Mouse (Mus musculus) stomach, embryonic 14.5 days (tissue): Measurements from ENCODE around the gene Fgf22. TPM values are rescaled to one million over a fixed set of nuclear protein-coding genes. Genes with fewer than 3 reads are reported as not detected.

Experiments
- ATAC-seq: fragments of 200-750 bp; cut with Nextera tagmentation; 2 replicates; pipeline ENCODE4 v1.8.0; 2017; ENCODE audit warnings: low read depth, moderate TSS enrichment; ENCODE audit not compliant: insufficient number of reproducible peaks, insufficient read depth, low FRiP score
- H3K27ac ChIP-seq: fragments of 300-500 bp; sonication (generic); 2 replicates; pipeline ENCODE4 v1.5.1; 2014; ENCODE audit warnings: mild to moderate bottlenecking, low read length, moderate library complexity, mixed read lengths
- H3K27me3 ChIP-seq: fragments of 300-500 bp; sonication (generic); 2 replicates; pipeline ENCODE4 v1.6.1; 2014; ENCODE audit warnings: low read length, control low read depth, mixed read lengths; ENCODE audit not compliant: control insufficient read depth, insufficient read depth
- H3K36me3 ChIP-seq: fragments of 300-500 bp; sonication (generic); 2 replicates; pipeline ENCODE4 v1.6.1; 2014; ENCODE audit warnings: mild to moderate bottlenecking, control low read depth, low read length, moderate library complexity, mixed read lengths; ENCODE audit not compliant: control insufficient read depth, insufficient read depth
- H3K4me1 ChIP-seq: fragments of 300-500 bp; sonication (generic); 2 replicates; pipeline ENCODE4 v1.6.1; 2014; ENCODE audit warnings: low read length, control low read depth, mixed read lengths; ENCODE audit not compliant: control insufficient read depth, insufficient read depth
- H3K4me2 ChIP-seq: fragments of 300-500 bp; sonication (generic); replicated peaks from 2 replicates; pipeline ENCODE4 v1.6.1; 2014; ENCODE audit warnings: low read depth, low read length, control low read depth
- H3K4me3 ChIP-seq: fragments of 300-500 bp; sonication (generic); 2 replicates; pipeline ENCODE4 v1.5.1; 2014; ENCODE audit warnings: low read depth, low read length, control low read depth
- H3K9ac ChIP-seq: fragments of 300-500 bp; sonication (generic); replicated peaks from 2 replicates; pipeline ENCODE4 v1.6.1; 2014; ENCODE audit warnings: low read depth, mild to moderate bottlenecking, control low read depth, low read length, moderate library complexity, mixed read lengths
- H3K9me3 ChIP-seq: fragments of 300-500 bp; sonication (generic); 2 replicates; pipeline ENCODE4 v1.6.1; 2016; ENCODE audit warnings: low read depth, low read length, control low read depth; ENCODE audit not compliant: control insufficient read depth
- WGBS: fragments of 180-500 bp; shearing (Covaris S2); extraction: QIAGEN DNeasy Blood & Tissue Kit; methylation state at CpG from one replicate; pipeline ENCODE4 v1.1.7; 2014; 5-methylcytosine and 5-hydroxymethylcytosine counted together
- polyA plus RNA-seq: library from polyadenylated mRNA; unstranded; fragments of >200 nt; fragmentation: Nextera tagmentation; extraction: Ambion mirVana; gene quantifications from 2 replicates; pipeline ENCODE4 v1.2.1, GENCODE M21; 2014

The Fgf22 gene
- polyA plus RNA-seq, 1 experiment from 2014 or later: 0.39 TPM

DNA sequence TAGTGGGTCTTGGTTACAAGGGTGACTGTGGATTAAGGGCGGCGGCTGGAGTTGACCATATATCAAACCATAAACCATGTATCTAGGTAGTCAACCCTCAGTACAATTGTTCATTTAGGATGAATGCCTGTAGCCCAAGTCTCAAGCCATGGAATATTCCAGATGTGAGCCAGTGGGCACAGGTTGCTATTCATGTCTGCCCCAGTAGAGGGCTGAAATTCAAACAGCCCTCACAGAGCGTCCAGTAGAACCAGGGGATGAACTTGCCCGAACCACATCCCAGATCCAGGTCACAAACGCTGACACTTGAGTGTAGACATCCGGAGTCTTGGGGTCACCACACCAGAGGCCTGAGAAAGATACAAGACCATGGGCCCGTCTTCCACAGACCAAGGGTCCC, 28.2 kb downstream of the Fgf22 start:
- Histone ChIP-seq H3K4me3 (no peak overlapping the region), H3K36me3 (no peaks in the 10 kb centered on the region), H3K9ac (no peak overlapping the region), H3K27me3 (no peaks in the 10 kb centered on the region), H3K4me1 (peaks cover 19% of the 10 kb centered on the region), H3K4me2 (no peak overlapping the region), H3K9me3 (no peaks in the 10 kb centered on the region), H3K27ac (no peak overlapping the region)
- ATAC-seq: no peak
- 61% methylated on average over 7 of the region's 7 CpGs for WGBS

DNA sequence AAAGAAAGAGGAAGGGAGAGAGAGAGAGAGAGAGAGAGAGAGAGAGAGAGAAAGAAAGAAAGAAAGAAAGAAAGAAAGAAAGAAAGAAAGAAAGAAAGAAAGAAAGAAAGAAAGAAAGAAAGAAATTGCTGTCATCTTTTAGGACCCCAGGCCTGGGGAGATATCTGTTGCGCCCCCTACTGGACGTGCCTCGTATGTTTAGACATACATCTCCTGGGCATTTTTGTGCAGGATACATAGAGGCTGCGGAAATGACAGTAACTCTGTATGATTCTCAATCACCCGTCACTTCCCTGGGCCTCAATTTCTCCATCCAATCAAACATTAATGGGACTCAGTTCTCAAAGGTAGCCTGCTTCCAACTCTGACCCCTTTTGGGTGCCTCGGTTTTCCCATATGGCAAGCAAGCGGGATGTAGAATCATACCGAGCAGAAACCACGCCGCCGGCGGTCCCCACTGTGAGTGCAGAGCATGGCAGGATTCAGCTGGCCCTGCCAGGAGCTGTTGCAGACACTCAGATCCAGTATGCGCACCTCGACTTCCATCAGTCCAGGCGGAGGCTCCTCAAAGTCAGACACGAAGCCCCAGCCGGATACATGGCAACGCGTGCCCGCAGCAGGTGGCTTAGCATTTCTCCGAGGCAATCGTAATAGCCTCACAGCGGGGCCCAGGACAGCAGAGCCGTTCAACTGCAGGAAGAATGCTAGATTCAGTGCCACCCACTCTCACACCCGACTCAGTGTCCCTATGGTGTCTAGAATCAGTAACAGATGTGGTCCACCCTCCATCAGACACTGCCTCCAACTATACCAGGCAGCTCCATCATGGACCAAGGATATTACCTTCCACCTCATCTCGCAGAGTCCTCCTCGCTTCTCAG, 29.3 kb downstream of the Fgf22 start:
- H3K4me1 ChIP-seq: peaks cover 11% of the 10 kb centered on the region
- H3K27ac ChIP-seq: no peak overlapping the region
- whole genome bisulfite sequencing: 46% methylated on average over 27 of the region's 27 CpGs
- H3K36me3 ChIP-seq: no peaks in the 10 kb centered on the region
- H3K4me2 ChIP-seq: no peak overlapping the region
- no peak overlapping the region for H3K9ac ChIP-seq
- no peak overlapping the region for H3K4me3 ChIP-seq
- no peaks in the 10 kb centered on the region for H3K27me3 ChIP-seq
- no peak for ATAC-seq
- no peaks in the 10 kb centered on the region for H3K9me3 ChIP-seq

DNA sequence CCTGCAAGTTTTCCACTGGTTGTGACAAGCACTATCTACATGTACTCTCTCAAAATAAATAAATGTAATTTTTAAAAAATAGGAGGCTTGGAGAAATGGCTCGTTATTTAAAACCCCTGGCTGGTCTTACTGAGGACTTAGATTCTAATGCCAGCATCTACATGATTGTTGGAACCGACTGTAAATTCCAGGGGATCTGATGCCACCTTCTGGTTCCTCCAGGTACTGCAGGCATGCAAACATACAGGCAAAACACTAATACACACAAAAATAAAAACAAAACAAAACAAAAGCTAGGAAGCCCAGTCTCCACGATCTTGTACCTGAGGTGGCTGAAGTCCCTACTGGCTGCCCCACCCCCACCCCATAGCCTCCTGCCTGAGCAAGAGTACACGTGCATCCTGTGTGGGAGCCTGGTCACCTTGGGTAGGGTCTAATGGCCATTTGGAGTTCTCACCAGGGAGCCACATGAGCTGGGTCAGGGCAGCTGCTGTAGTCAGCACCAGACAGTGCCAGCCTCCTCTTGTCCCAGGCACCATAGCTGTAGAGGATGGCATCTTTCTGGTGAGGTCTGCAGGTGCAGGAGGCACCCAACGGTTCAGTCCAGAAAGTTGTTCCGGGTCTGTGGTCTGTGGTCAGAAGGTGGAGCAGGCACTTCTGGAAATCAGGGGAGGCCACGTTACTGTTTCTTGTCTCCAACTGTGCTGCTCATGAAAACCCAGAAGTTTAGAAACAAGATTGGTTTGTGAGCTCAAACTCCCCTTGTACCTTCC, 33.7 kb downstream of the Fgf22 start:
- no peak for ATAC-seq
- H3K27ac ChIP-seq: no peak overlapping the region
- H3K4me2 ChIP-seq: no peak overlapping the region
- H3K27me3 ChIP-seq: no peaks in the 10 kb centered on the region
- H3K4me1 ChIP-seq: 0 out of 2 replicates have a peak, but pooled peaks cover 2% of the 10 kb centered on the region
- no peaks in the 10 kb centered on the region for H3K9me3 ChIP-seq
- H3K36me3 ChIP-seq: no peaks in the 10 kb centered on the region
- 37% methylated on average over 7 of the region's 7 CpGs for WGBS
- no peak overlapping the region for H3K9ac ChIP-seq
- H3K4me3 ChIP-seq: no peak overlapping the region

DNA sequence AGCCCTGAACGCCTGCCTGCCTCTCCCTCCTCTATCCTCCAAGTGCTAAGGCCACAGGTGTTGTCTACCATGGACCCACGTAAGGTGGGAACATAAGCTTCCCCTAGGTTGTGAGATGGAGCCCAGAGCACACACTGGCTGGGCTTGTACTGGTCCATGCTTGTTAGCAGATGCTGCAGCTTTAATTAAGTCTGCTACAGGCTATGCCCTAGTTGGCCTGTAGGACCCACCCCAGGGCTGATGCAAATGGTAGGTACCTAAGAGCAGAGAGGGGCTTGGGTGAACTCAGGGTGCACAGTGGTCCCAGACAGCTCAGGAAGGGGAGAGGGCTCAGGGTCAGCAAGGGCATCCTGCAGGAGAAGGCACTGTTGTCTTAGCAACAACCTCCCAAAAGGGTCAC, 34.7 kb downstream of the Fgf22 start:
- Histone ChIP-seq H3K36me3 (no peaks in the 10 kb centered on the region), H3K4me3 (no peak overlapping the region), H3K9me3 (no peaks in the 10 kb centered on the region), H3K27ac (no peak overlapping the region), H3K4me2 (no peak overlapping the region), H3K4me1 (peaks cover 8% of the 10 kb centered on the region), H3K9ac (no peak overlapping the region), H3K27me3 (no peaks in the 10 kb centered on the region)
- 52% methylated on average over 2 of the region's 2 CpGs for WGBS
- ATAC-seq: no peak

GRCm38 (mm10) chr10:79790861-79791260, 36.0 kb downstream of the Fgf22 start, which contains the start of gene Prss57:
Gene Prss57, minus strand, starts transcription at chr10:79790961.
- Histone ChIP-seq H3K36me3 (no peaks in the 10 kb centered on the region), H3K27me3 (no peaks in the 10 kb centered on the region), H3K9ac (no peak within 1 kb of the TSS), H3K4me3 (no peak within 1 kb of the TSS), H3K4me2 (no peak within 1 kb of the TSS), H3K27ac (no peak within 1 kb of the TSS), H3K4me1 (peaks cover 15% of the 10 kb centered on the region), H3K9me3 (no peaks in the 10 kb centered on the region)
- ATAC-seq: no peak
- WGBS: 90% methylated on average over 4 of the region's 4 CpGs

DNA sequence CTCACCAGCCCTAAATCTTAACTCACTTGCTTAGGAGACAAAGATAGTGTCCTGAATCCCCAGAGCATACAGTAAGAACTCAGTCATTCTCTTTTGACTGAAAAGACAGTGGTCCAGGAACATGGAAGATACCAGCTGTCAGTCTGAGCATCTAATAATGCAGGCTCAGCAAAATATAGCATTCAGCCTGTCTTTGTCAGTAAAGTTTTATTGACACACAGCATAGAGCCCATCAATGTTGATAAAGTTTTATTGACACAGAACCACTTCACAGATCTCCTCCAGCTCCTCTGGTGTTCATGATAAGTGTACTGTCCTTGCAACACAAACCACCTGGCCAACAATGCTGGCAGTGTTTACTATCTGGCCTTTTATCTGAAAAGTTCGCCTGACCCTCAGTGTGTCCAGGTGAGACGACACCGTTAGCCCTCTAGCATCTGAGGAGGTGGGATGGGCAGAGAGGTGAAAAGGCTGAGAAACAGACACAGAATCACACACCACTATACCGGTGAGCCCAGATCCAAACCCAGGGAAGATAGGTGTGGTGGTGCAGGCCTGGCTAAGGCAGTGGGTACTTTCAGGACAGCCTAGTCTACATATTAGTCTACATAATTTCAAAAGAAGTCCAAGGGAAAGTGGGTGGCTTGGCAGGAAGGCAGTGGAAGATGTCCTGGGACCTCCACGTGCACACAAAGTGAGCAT, 37.6 kb downstream of the Fgf22 start:
- Histone ChIP-seq H3K4me1 (peaks cover 18% of the 10 kb centered on the region), H3K9me3 (no peaks in the 10 kb centered on the region), H3K36me3 (no peaks in the 10 kb centered on the region), H3K4me3 (no peak overlapping the region), H3K9ac (no peak overlapping the region), H3K4me2 (no peak overlapping the region), H3K27ac (no peak overlapping the region), H3K27me3 (no peaks in the 10 kb centered on the region)
- ATAC-seq: no peak
- WGBS: 69% methylated on average over 5 of the region's 5 CpGs

- Histone ChIP-seq H3K9ac (peak within 1 kb of the TSS; percentile 90), H3K4me1 (peaks cover 18% of the 10 kb centered on the region), H3K27ac (peak within 1 kb of the TSS; percentile 85), H3K36me3 (no peaks in the 10 kb centered on the region), H3K4me2 (peak within 1 kb of the TSS; percentile 88), H3K27me3 (no peaks in the 10 kb centered on the region), H3K4me3 (peak within 1 kb of the TSS; percentile 92), H3K9me3 (no peaks in the 10 kb centered on the region)
- ATAC-seq: peak; percentile 72
- WGBS: 5% methylated on average over 51 of the region's 51 CpGs
These were observed 38.3 kb downstream of the Fgf22 start, which contains the start of gene Palm for GRCm38 (mm10) chr10:79793051-79793737. Gene Palm, plus strand, starts transcription at chr10:79793572.
